Mouse (Mus musculus) small intestine, adult 2 months (tissue): ENCODE results near the gene Cib4. TPM values are rescaled to one million over a fixed set of nuclear protein-coding genes. Genes with fewer than 3 reads are reported as not detected.

Source experiments
- H3K27ac ChIP-seq: fragments of 200-500 bp; 2 replicates; pipeline ENCODE4 v1.5.1; 2012; ENCODE audit warnings: low read depth, low read length, control low read depth, inconsistent platforms; ENCODE audit not compliant: insufficient read depth
- H3K27me3 ChIP-seq: fragments of 200-500 bp; 2 replicates; pipeline ENCODE4 v1.6.1; 2012; ENCODE audit warnings: mild to moderate bottlenecking, moderate library complexity, low read length, inconsistent platforms; ENCODE audit not compliant: control insufficient read depth, insufficient read depth
- H3K36me3 ChIP-seq: fragments of 200-500 bp; 2 replicates; pipeline ENCODE4 v1.6.1; 2012; ENCODE audit warnings: mild to moderate bottlenecking, low read length, control low read depth, inconsistent platforms; ENCODE audit not compliant: control insufficient read depth, insufficient read depth
- H3K4me1 ChIP-seq: fragments of 200-500 bp; 2 replicates; pipeline ENCODE4 v1.6.1; 2012; ENCODE audit warnings: low read length, inconsistent platforms, mixed read lengths; ENCODE audit not compliant: control insufficient read depth, insufficient read depth, insufficient read length
- H3K4me3 ChIP-seq: fragments of 200-500 bp; 2 replicates; pipeline ENCODE4 v1.5.1; 2012; ENCODE audit warnings: low read depth, mild to moderate bottlenecking, control low read depth, inconsistent platforms, low read length, moderate library complexity
- CTCF ChIP-seq: fragments of 200-500 bp; IDR thresholded peaks from 2 replicates; pipeline ENCODE4 v1.5.1; 2012; ENCODE audit warnings: low read depth, mild to moderate bottlenecking, control low read depth, inconsistent platforms, low read length, moderate library complexity, mixed read lengths; ENCODE audit not compliant: insufficient replicate concordance, insufficient read length; ENCODE audit errors: extremely low read depth
- POLR2A ChIP-seq: fragments of 200-500 bp; IDR thresholded peaks from 2 replicates; pipeline ENCODE4 v1.6.1; 2012; ENCODE audit warnings: low read depth, mild to moderate bottlenecking, control low read depth, inconsistent platforms, low read length, moderate library complexity
- WGBS: fragments of 180-500 bp; shearing (Covaris S2); methylation state at CpG from one replicate; pipeline ENCODE4 v1.1.7; 2018; 5-methylcytosine and 5-hydroxymethylcytosine counted together
- polyA plus RNA-seq: library from polyadenylated mRNA; depleted of rRNA; stranded (reverse); fragments of >200 nt; gene quantifications from 2 replicates; pipeline ENCODE4 v1.2.3, GENCODE M21; 2012

Cib4 gene
- polyA plus RNA-seq, 1 experiment, result not detected

- H3K36me3 ChIP-seq, result no peaks in the 10 kb centered on the region
- H3K27me3 ChIP-seq, result no peaks in the 10 kb centered on the region
- TF ChIP-seq CTCF, result peak; percentile 68; the same call in 1 of the 2 replicates
- TF ChIP-seq POLR2A, result no peak
- H3K4me1 ChIP-seq, result no peaks in the 10 kb centered on the region
- no peak overlapping the region for H3K27ac ChIP-seq
- WGBS, result 29% methylated on average over 10 of the region's 10 CpGs
- no peak overlapping the region for H3K4me3 ChIP-seq
Observed at GRCm38 (mm10) chr5:30476534-30476933, 69.1 kb downstream of the Cib4 start.

GRCm38 (mm10) chr5:30472148-30472547 lies 73.5 kb downstream of the Cib4 start:
- Histone ChIP-seq H3K4me3 (no peak overlapping the region), H3K4me1 (no peaks in the 10 kb centered on the region), H3K27me3 (no peaks in the 10 kb centered on the region), H3K27ac (no peak overlapping the region), H3K36me3 (no peaks in the 10 kb centered on the region)
- no peak for TF ChIP-seq POLR2A
- no peak for TF ChIP-seq CTCF
- WGBS, result 29% methylated on average over 5 of the region's 5 CpGs

DNA sequence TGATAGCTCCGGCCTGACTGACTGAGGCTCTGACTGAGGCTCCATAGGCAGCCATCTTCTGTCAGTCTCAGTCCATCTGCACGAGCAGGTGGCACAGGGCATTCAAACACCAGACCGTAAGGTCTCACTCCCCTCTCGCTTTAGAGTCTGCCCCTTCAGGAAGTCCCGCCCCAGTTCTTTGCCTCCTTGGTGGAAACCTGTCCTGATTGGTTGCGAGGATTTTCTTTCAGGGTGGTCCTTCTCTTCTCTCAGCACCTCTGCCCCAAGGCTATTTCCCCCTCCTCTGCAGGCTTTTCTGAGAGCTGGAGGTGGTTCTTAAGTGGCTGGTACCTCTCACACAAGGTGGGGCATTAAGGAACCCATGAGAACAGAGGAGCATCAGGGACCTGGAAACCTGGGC lies 75.2 kb downstream of the Cib4 start:
- Histone ChIP-seq H3K36me3 (no peaks in the 10 kb centered on the region), H3K4me1 (no peaks in the 10 kb centered on the region), H3K4me3 (no peak overlapping the region), H3K27me3 (peaks cover 8% of the 10 kb centered on the region), H3K27ac (no peak overlapping the region)
- TF ChIP-seq CTCF (no peak), POLR2A (no peak)
- 67% methylated on average over 6 of the region's 6 CpGs for WGBS

- WGBS, result 31% methylated on average over 9 of the region's 9 CpGs
- H3K36me3 ChIP-seq, result no peaks in the 10 kb centered on the region
- peaks cover 14% of the 10 kb centered on the region for H3K27me3 ChIP-seq
- TF ChIP-seq POLR2A (no peak), CTCF (no peak)
- H3K4me3 ChIP-seq, result no peak overlapping the region
- H3K4me1 ChIP-seq, result no peaks in the 10 kb centered on the region
- no peak overlapping the region for H3K27ac ChIP-seq
Observed at GRCm38 (mm10) chr5:30466315-30466714, 79.3 kb downstream of the Cib4 start.

DNA sequence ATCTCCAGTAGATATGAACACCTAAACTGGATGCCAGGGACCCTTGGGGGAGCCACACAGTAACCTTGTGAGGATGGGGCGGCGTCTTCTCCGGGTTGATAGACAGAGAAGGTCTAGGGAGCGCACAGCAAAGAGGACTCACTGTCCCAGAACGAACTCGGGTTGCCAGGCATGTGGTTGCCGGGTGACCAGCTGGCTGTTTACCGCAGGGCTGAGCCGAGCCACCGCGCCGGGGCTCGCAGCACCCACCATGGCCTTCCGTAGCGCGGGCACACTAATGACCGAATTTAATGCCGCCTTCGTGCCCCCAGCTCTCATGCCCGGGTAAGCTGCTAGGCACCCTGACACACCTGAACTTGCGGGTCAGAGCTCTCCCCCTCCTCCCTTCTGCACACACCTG lies 79.8 kb downstream of the Cib4 start, which contains the start of gene 1700001C02Rik:
Gene 1700001C02Rik, plus strand, starts transcription at position 187 of the 400 bp plus-strand sequence.
- 9% methylated on average over 21 of the region's 21 CpGs for WGBS
- H3K4me3 ChIP-seq, result no peak within 1 kb of the TSS
- TF ChIP-seq POLR2A (no peak), CTCF (no peak)

DNA sequence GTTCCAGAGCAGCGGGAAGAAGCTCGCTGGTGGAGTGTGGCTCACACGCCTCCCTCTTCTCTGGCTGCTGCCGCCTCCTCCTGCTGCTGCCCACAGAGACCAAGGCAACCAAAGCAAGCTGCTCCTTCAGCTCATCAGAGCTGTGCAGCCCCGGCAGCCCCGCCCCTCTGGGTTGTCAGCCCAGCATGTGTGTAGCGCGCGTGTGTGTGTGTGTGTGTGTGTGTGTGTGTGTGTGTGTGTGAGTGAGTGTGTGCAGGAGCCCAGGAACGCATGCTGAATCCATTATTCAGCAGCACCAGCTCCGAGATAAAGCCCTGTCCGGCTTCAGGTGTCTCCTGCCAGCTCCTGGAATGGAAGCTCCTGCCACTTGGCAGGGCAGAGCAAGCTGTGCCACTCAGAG lies 83.8 kb downstream of the Cib4 start, which contains the start of gene Otof:
Gene Otof, minus strand, starts transcription at position 112 of the 400 bp plus-strand sequence.
- H3K27ac ChIP-seq, result no peak within 1 kb of the TSS
- peaks cover 14% of the 10 kb centered on the region for H3K27me3 ChIP-seq
- 8% methylated on average over 12 of the region's 12 CpGs for WGBS
- no peaks in the 10 kb centered on the region for H3K4me1 ChIP-seq
- H3K4me3 ChIP-seq, result no peak within 1 kb of the TSS
- TF ChIP-seq CTCF (no peak), POLR2A (no peak)
- H3K36me3 ChIP-seq, result no peaks in the 10 kb centered on the region

More for the DNA sequence above, 79.8 kb downstream of the Cib4 start, which contains the start of gene 1700001C02Rik:
- H3K4me1 ChIP-seq, result no peaks in the 10 kb centered on the region
- peaks cover 14% of the 10 kb centered on the region for H3K27me3 ChIP-seq
- no peak within 1 kb of the TSS for H3K27ac ChIP-seq
- H3K36me3 ChIP-seq, result no peaks in the 10 kb centered on the region

- Histone ChIP-seq H3K4me3 (no peak overlapping the region), H3K27me3 (0 out of 2 replicates have a peak, but pooled peaks cover 6% of the 10 kb centered on the region), H3K4me1 (no peaks in the 10 kb centered on the region), H3K36me3 (no peaks in the 10 kb centered on the region), H3K27ac (no peak overlapping the region)
- WGBS, result 39% methylated on average over 4 of the region's 4 CpGs
- TF ChIP-seq CTCF (no peak), POLR2A (no peak)
Observed at GRCm38 (mm10) chr5:30460155-30460554, 85.5 kb downstream of the Cib4 start.

GRCm38 (mm10) chr5:30456056-30456455 lies 89.6 kb downstream of the Cib4 start:
- WGBS, result 44% methylated on average over 6 of the region's 6 CpGs
- Histone ChIP-seq H3K4me1 (no peaks in the 10 kb centered on the region), H3K27me3 (no peaks in the 10 kb centered on the region), H3K4me3 (no peak overlapping the region), H3K27ac (no peak overlapping the region), H3K36me3 (no peaks in the 10 kb centered on the region)
- TF ChIP-seq POLR2A (no peak), CTCF (no peak)
